Mouse (Mus musculus): Measurements from ENCODE around the gene Vmn1r215.
"Not testable (repeated sequence)": the region's sequence is repeated elsewhere in the genome, so short reads cannot be mapped to it uniquely, and the experiment has no call there.

Vmn1r215 gene

DNA sequence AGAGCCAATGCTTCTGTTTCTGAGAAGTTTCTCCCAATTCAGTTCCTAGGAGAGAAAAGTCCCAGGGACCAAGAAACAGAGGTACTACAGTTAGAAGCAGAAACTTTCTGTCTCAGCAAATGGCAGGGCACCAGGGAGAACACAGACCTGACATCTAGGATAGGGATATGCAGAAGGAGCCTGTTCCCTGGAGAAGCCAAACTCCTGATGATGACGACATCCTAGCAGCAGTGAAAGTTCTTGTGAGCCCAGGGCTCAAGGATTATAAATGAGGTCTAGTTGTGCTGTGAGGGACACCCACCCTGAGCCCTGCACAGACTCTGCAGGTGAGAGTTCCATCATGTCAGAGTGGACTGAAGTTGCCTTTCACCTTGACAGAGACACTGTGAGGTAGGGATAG, at the start of gene Vmn1r215:
Vmn1r215 (plus strand) TSS at position 301 of the 400 bp plus-strand sequence.
- DNase-seq (ENCODE audit: low read depth, low spot score), result no peak

DNA sequence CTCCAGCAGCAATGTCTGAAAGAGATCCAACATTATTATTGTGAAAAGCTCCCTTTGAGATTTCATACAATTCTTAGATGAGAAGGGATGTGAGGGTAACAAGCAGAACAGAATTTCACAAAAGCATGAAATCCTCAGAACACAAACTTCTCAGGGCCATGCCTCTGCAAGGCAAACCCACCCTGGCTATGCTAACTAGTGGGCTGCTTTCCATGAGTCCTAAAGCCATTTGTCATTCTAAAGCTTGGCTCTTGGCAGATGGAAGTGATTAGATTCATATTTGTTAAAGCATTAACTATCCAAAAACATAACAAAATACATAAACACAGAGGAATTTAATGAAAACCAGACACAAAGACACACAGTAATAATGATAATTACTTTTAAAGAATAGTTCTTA, 49.7 kb upstream of the Vmn1r215 start:
- DNase-seq (ENCODE audit: low read depth, low spot score), result no peak

DNA sequence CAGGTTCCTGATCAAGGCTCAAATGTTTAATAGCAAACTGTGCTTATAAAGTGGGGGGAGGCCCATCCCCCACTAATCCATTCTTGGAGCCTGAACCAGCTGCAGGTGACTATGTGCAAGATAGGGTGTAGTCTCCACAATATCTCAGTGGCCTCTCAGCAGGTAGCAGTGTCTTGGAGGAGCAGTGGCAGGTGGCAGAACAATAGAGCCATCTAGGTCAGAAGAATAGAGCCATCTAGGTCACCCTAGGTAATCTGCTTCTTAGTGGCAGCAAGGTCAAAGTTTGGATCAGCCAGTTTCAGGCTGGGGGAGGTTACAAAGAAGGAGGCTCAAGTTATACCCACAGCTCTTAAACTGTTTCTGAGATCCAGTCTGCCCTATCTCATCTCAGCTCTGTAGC, 43.0 kb upstream of the Vmn1r215 start:
- DNase-seq (ENCODE audit: low read depth, low spot score), result no peak

DNA sequence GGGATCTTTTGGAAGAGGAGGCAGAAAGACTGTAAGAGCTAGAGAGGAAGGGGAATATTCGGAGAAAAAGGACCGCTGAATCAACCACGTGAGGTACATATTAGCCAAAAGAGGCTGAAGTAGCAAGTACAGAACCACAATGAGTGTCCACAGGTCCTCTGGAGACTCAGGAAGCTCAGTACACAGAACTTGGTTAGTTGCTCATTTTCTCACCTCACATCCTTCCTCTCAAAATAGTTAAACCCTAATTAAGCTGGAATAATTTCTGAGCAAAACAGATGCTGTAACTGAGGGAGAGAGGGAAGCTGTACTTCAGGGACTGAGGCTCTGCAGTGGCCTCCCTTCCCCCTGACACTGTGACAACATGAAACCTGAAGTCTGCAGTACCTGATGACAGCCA, 37.7 kb upstream of the Vmn1r215 start, which contains the start of gene Vmn1r214:
Vmn1r214 (plus strand) TSS at position 301 of the 400 bp plus-strand sequence.
- no peak for DNase-seq (ENCODE audit: low read depth, low spot score)

DNA sequence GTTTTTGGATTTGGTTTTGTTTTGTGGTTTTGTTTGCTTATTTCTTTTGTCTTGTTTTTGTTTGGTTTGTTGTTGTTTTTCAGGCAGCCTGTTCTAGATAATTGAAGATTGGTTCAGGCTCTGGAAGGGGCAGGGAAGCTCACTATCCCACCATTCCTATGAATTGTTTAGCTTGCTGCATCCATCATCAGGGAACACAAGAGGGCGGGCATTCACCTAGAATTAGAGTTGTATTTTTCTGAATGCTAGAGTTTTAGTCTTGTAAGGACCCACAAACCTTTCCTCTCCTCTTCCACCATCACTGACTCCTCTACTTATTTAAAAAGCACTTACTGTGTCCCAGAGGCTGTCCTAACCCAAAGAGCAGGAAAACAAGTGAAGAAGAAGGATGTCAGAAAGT, 10.0 kb upstream of the Vmn1r215 start:
- no peak for DNase-seq (ENCODE audit: low read depth, low spot score)

DNA sequence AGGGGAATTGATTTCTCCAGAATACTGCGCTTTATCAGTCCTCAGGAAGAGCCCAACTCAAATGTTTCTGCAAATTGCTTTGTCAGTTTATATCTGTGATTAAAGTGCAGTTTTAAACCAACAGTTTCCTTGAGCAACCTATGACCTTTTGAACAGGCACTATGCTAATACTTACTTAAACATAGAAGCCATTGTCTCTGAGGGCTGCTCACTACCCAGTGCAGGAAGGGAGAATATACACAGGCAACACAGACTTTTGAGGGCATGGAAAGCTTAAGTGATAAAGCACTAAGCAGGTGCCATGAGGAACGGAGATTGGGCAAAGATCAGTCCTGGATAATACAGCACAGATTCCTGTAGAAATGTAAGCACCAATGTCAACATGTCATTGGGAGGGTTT, 1.5 kb downstream of the Vmn1r215 start:
- no peak for DNase-seq (ENCODE audit: low read depth, low spot score)

DNA sequence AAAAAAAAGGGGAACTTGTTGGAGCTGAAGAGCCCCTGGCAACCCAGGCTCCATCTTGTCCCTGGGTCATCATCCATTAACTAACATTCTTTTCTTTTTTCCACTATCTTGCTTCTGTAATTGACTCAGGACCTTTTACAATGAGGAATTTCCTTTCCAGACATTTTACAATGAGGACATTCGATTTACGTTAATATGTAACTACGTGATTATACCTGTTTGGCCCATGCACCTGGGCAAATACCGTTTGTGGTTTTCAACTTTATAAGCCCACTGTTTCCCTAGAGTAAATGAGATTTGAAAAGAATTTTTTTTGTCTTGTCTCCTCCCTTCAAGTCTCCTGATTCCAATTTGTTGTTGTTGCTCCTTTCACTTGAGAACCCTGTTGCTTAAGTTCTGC, 26.6 kb downstream of the Vmn1r215 start:
- DNase-seq (ENCODE audit: low read depth, low spot score), result no peak

DNA sequence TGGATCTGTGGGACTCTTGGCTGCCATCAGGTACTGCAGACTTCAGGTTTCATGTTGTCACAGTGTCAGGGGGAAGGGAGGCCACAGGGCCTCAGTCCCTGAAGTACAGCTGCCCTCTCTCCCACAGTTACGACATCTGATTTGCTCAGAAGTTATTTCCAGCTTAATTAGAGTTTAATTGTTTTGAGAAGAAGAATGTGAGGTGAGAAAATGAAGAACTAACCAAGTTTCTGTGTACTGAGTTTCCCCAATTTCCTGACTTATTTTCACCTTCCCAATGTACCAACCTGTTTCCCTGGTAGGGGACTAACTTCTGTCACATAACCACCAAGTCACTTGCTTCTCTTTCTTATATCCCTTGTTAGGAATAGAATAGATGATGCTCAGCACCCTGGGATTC, 50.3 kb downstream of the Vmn1r215 start, which contains the start of gene Vmn1r217:
Vmn1r217 (minus strand) TSS at position 101 of the 400 bp plus-strand sequence.
- not testable (repeated sequence) for DNase-seq (ENCODE audit: low read depth, low spot score)

DNA sequence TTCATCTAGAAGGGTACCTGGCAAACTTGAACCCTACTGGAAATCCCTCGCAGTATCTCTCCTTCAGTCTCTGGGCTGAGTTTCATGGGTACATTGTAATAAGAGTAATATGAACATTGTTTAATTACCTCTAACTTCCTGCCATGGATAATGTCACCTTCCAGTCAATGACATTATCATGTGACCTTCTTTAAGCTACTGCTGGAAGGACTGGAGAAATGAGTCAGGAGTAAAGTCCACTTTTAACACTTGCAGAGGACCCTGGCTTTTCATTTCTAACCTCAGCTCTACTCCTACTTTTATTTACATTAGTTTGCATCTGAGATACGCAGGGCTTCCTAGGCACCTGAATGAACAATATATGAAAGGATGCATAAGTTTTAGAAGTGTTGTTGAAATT, 52.8 kb downstream of the Vmn1r215 start:
- DNase-seq (ENCODE audit: low read depth, low spot score), result no peak
